Mouse (Mus musculus): ENCODE measurements at regions not wholly inside any gene's neighbourhood (a gene's known extent, or its start where the extent isn't known, plus 50 kb on each side); places are given as distances from the start of the nearest gene placed in this dataset.

DNA sequence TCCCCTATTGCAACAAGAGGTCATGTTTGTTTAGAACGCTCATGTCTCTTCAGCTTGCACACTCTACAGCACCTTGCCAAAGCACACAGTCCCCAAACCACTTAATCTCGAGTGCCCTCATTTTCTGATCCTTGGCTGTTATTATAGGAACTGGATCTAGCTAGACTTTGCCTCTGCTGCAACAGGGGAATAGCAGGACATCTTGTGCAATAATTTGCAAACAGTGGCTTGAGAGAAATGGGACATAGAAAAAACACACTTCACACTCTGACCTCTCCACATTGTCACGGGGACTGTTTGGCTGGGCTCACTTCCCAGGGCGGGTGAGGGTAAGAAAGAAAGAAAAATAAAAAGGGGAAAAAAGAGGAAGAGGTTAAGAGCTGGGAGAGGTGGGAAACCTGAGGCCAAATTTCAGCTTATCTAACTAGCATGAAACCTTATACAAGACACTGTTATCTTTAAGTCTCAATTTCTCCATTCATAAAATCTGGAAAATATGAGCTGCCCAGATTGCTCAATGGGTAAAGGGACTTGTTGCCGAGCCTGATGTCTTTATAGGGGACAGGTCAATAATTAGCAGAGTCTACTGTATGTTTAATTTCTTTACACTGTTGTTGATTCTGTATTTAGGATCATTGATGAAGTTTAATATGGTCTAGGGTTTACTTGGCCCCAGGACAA lies 356.0 kb downstream of the Ankrd50 start:
- peak; percentile 23 for DNase-seq

GRCm38 (mm10) chr3:38116071-38116787 lies 368.4 kb downstream of the Ankrd50 start:
- no peak for DNase-seq

DNA sequence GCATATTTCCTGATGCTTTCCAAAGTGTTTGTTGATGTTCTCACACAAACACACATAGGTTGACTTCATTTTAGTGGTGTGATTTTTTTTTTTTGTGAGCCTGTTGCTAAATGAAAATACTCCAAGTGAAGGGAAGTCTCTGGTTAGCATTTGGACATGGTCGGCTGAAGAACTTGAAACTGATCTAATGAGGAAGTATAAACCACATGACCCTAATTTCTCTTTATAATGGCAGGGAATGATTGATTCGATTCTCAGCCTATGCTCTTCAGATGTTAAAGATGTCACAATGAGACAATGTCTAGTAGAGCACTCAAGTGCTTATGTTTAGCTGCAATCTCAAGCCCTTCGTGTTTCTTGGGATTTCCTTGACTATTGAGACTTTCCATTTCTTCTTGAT lies 372.1 kb downstream of the Ankrd50 start:
- no peak for DNase-seq

GRCm38 (mm10) chr3:38105022-38105857 lies 379.4 kb downstream of the Ankrd50 start:
- DNase-seq, result no peak

- DNase-seq, result no peak
Observed at GRCm38 (mm10) chr3:38104418-38104817, 380.1 kb upstream of the Gm5148 start.

GRCm38 (mm10) chr3:38102985-38103384 lies 378.7 kb upstream of the Gm5148 start:
- no peak for DNase-seq

GRCm38 (mm10) chr3:38102181-38102580 lies 377.9 kb upstream of the Gm5148 start:
- DNase-seq, result no peak

- DNase-seq, result no peak
Observed at GRCm38 (mm10) chr3:38094370-38094979, 370.2 kb upstream of the Gm5148 start.

DNA sequence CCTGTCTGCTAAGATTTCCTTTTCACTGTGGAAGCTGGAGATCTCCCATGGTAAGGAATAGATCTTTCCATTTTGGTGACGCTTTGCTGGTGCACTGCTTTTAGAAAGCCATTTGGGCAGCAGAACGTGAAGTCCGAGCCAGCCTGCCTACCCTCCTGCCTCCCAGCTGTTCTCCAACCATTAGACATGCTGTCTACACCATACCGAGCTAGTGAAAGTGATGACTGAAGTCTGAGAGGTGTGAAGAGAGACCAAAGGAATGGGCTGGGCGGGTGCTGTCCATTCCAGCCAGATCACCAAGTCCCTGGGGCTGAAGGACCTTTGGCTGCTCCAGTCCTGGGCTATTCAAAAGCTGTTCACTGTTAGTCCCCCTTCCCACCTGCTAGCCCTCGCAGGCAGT lies 360.3 kb upstream of the Gm5148 start:
- no peak for DNase-seq

- no peak for DNase-seq
Observed at GRCm38 (mm10) chr3:38082386-38082785, 358.1 kb upstream of the Gm5148 start.

GRCm38 (mm10) chr3:38076835-38077234 lies 352.5 kb upstream of the Gm5148 start:
- peak; percentile 51 for DNase-seq

DNA sequence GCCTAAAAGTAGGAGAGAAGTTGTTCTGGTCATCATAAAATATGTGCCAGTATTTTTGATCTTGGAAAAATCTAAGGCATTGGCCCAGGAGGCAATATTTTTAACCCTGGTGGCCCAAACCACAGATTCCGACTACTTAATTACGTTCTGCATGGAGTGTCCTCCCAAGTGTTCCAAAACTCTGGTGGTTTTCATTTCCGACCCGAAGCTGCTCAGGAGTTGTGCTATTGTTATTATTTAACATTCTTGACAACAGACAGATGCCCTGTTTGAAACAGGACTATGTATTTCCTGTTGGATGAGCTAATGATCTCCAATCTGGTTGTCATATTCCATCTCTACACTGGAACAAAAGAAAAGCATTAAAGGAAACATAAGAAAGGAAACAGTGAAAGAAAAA lies 349.7 kb upstream of the Gm5148 start:
- DNase-seq, result no peak

DNA sequence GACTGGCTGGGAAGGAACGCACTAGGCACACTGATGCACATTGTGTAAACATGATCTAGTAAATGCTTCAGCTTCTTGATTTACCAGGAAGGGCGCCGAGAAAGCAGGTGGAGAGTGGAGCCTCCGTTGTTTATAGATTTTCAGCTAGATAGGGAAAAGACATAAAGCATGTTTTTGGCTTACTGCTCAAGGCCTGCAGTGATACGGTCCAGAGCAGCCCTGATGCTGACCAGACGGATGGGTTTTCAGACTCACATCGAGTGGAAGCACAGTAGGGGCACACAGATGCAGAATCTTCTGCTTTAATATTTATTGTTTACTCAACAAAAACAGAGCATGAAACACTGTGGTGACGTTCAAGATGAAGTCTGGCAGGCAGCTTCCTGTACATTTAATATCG lies 331.3 kb upstream of the Gm5148 start:
- no peak for DNase-seq

DNA sequence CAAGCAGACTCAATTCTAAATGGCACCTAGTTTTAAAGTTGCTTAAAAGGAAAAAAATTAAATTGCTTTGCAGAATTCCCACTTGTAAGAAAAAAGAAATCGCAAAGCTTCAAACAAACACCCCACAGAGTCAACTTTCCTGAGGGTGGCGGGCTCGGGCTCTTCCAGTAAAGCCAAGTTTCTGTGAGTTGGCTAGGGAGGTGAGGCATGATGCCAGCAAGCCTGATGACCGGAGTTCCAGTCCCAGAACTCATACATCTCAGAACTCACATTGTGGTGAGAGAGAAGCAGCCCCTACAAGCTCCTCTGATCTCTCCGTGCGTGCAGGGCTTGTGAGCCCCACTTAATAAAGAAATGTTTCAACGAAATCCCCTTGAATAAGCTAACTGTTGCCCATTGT lies 328.7 kb upstream of the Gm5148 start:
- no peak for DNase-seq

GRCm38 (mm10) chr3:38051748-38052147 lies 327.5 kb upstream of the Gm5148 start:
- DNase-seq, result no peak

GRCm38 (mm10) chr3:38050856-38051255 lies 326.6 kb upstream of the Gm5148 start:
- DNase-seq, result no peak

DNA sequence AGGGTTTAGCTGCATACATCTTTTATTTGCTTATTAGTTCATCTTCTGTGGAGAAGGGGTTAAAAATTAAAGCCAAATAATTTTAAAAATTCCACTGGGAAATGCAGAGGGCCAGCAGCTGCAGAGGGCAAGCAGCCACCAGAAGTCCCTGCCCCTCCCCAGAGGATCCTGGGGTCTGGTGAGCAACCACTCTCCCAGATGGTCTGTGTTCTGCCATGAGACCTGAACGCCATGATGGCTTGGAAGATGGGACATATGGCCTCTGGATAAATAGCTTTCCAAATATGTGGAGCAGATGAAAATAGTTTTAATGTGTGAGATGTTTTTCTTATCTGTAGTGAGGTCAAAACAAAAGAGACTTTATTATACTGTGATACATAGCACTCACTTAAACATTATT lies 326.1 kb upstream of the Gm5148 start:
- no peak for DNase-seq

DNA sequence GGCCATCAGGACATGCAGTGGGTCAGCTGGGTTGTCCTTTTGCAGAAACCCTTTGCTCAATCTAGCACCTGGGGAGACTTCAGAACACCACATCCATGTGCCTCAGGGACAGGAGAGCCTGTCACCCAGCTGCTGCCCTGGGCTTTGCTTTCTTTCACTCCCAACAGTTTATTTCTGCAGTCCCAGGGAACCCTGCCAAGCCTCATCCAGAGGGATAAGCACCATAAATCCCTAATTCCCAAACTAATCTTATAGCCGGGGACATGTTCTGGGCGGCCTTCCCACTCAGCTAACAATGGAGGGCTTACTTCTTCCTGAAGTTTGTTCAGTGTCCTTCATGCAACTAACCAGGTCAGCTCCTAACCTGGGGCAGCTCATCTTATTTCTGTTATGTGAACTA lies 325.0 kb upstream of the Gm5148 start:
- DNase-seq, result no peak

DNA sequence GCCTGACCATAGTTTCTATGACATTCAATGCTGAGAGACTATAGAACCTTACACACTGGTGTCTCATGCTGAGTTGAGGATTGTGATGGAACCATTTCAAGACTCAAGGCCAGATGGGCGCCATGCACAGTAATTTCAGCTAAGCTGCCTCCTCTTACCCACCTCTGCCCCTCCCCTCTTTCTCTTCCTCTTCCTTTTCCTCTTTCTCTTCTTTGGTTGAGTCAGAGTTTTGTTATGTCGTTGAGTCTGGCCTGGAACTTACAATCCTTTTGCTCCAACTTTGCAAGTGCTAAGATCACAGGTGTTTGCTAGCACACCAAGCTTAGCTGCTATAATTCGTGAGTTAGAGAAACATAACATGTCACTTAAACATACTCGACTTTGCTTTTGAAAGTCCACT lies 323.2 kb upstream of the Gm5148 start:
- DNase-seq, result no peak

DNA sequence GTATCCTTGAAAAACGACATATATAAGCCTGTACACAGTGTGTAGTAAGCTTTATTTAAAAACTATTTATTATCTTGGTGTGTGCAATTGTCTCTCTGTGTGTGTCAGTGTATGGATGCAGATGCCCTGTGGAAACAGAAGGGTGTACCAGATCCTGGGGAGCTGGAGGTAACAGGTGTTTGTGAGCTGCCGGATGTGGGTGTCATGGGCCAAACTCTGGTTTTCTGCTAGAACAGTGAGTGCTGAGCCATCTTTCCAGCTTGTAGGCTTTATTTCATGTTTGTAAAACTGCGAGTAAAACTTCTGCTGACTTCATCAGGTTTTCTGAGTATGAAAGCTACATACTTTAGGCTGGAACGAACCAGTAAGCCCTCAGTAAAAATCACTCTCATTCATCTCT lies 322.3 kb upstream of the Gm5148 start:
- no peak for DNase-seq

GRCm38 (mm10) chr3:38045989-38046388 lies 321.7 kb upstream of the Gm5148 start:
- no peak for DNase-seq

- DNase-seq, result no peak
Observed at GRCm38 (mm10) chr3:38045523-38045922, 321.2 kb upstream of the Gm5148 start.

GRCm38 (mm10) chr3:38044338-38044737 lies 320.0 kb upstream of the Gm5148 start:
- no peak for DNase-seq

Data from gastrocnemius, postnatal 25 days (tissue).